Mouse (Mus musculus) CD4-positive, CD25-positive, alpha-beta regulatory T cell, adult 9 weeks (primary cell): ENCODE data around the gene 2010005H15Rik. TPM values are rescaled to one million over a fixed set of nuclear protein-coding genes. Genes with fewer than 3 reads are reported as not detected.

ENCODE experiments used
- polyA plus RNA-seq: library from polyadenylated mRNA; unstranded; fragments of 100-300 nt; shearing (Covaris generic); gene quantifications from one replicate; pipeline ENCODE4 v1.2.1, GENCODE M21; 2017

Gene 2010005H15Rik
- 1.4 TPM for polyA plus RNA-seq

GRCm38 (mm10) chr16:36221168-36221567 is at the start of gene 2010005H15Rik:
Gene 2010005H15Rik (plus strand): TSS chr16:36221468.

DNA sequence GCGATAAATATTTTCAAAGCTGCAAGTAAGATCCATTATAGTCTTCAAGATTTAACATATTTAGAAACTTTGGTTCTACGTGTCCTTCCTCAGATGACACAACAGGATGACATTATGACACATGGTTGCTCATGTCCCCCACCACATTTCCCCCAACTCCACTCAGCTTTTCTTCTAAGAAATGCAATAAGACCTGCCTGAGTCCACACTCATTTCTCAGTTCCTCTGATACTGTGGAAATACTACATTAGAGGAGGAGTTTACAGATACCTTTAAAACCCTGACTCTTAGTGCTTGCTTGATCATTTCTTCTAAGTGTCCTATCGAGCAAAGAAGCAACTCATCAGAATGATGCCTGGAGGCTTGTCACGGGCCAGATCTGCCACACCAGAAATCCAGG is 37.4 kb upstream of the 2010005H15Rik start, which contains the start of gene Gm5483:
Gene Gm5483 (plus strand): TSS at position 301 of the 400 bp plus-strand sequence.

DNA sequence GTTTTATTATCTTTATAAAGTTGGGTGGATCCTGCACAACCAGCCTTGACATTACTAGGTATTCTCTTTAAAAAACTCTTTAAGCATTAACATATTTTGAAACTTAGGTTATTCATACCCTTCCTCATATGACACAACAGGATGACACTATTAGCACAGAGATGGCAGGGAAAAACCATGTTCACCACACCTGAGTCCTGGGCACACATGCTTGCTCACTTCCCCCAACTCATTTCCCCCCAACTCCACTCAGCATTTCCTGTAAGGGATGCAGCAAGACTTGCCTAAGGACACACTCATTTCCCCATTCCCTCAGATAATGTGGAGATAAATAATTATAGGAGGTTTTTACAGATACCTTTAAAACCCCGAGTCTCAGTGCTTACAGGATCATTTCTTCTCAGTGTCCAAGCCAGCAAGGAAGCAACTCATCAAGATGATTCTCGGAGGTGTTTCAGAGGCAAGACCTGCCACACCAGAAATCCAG is 11.3 kb upstream of the 2010005H15Rik start, which contains the start of gene Gm5416:
Gene Gm5416 (plus strand): TSS at position 437 of the 487 bp plus-strand sequence.

DNA sequence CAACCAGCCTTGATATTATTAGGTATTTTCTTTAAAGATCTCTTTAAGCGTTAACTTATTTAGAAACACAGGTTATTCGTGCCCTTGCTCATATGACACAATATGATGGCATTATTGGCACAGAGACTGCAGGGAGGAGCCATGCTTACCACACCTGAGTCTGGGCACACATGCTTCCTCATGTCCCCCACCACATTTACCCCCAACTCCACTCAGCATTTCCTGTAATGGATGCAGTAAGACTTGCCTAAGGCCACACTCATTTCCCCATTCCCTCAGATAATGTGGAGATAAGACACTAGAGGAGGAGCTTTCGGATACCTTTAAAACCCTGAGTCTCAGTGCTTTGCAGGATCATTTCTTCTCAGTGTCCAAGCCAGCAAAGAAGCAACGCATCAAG is 55.5 kb downstream of the 2010005H15Rik start, which contains the start of gene Stfa1:
Gene Stfa1 (plus strand): TSS at position 156 of the 400 bp plus-strand sequence.

Other genes with a start within 250 kb of the 2010005H15Rik start
- gene Kpna1, start 242.7 kb upstream of the 2010005H15Rik start, polyA plus RNA-seq = 58.4 TPM
- gene Wdr5b, start 180.3 kb upstream of the 2010005H15Rik start, polyA plus RNA-seq = 6.7 TPM
- 95.8 TPM for gene Fam162a, start 149.9 kb upstream of the 2010005H15Rik start, polyA plus RNA-seq
- 45.8 TPM for gene Ccdc58, start 149.8 kb upstream of the 2010005H15Rik start, polyA plus RNA-seq
- not detected for gene Csta1, start 90.2 kb upstream of the 2010005H15Rik start, polyA plus RNA-seq
- gene Stfa2l1, start 64.7 kb upstream of the 2010005H15Rik start, polyA plus RNA-seq = not detected
- not detected for gene Gm5483, start 37.3 kb upstream of the 2010005H15Rik start, polyA plus RNA-seq
- gene Gm5416, start 11.1 kb upstream of the 2010005H15Rik start, polyA plus RNA-seq = not detected
- gene Stfa1, start 55.5 kb downstream of the 2010005H15Rik start, polyA plus RNA-seq = not detected
- not detected for gene BC117090, start 112.9 kb downstream of the 2010005H15Rik start, polyA plus RNA-seq
- not detected for gene BC100530, start 146.3 kb downstream of the 2010005H15Rik start, polyA plus RNA-seq
- gene Stfa2, start 187.0 kb downstream of the 2010005H15Rik start, polyA plus RNA-seq = not detected
- gene Stfa3, start 233.9 kb downstream of the 2010005H15Rik start, polyA plus RNA-seq = 0.97 TPM